Mouse (Mus musculus) stomach, postnatal 0 days (tissue): ENCODE results near the gene Med13. TPM values are rescaled to one million over a fixed set of nuclear protein-coding genes. Genes with fewer than 3 reads are reported as not detected.
A peak's percentile ranks its signal among the peaks of the same experiment; 100 is the strongest.

Experiments used
- ATAC-seq: fragments of 200-750 bp; cut with Nextera tagmentation; 2 replicates; pipeline ENCODE4 v1.8.0; 2017; ENCODE audit not compliant: low FRiP score, low TSS enrichment
- DNase-seq: peaks from one replicate; pipeline ENCODE4 v3.0.0-alpha.2; 2016; ENCODE audit warnings: low spot score
- H3K27ac ChIP-seq: fragments of 300-500 bp; sonication (generic); replicated peaks from 2 replicates; pipeline ENCODE4 v1.5.1; 2014; ENCODE audit warnings: mild to moderate bottlenecking, control low read depth
- H3K27me3 ChIP-seq: fragments of 300-500 bp; sonication (generic); 2 replicates; pipeline ENCODE4 v1.6.1; 2014; ENCODE audit warnings: low read length; ENCODE audit not compliant: control insufficient read depth, insufficient read depth
- H3K36me3 ChIP-seq: fragments of 300-500 bp; sonication (generic); 2 replicates; pipeline ENCODE4 v1.6.1; 2014; ENCODE audit warnings: low read length, mixed read lengths; ENCODE audit not compliant: control insufficient read depth, insufficient read depth
- H3K4me1 ChIP-seq: fragments of 300-500 bp; sonication (generic); replicated peaks from 2 replicates; pipeline ENCODE4 v1.6.1; 2014; ENCODE audit warnings: antibody characterized with exemption; ENCODE audit not compliant: control insufficient read depth, insufficient read depth
- H3K4me2 ChIP-seq: fragments of 300-500 bp; sonication (generic); replicated peaks from 2 replicates; pipeline ENCODE4 v1.6.1; 2014; ENCODE audit warnings: low read depth, mild to moderate bottlenecking, control low read depth, moderate library complexity
- H3K4me3 ChIP-seq: fragments of 300-500 bp; sonication (generic); 2 replicates; pipeline ENCODE4 v1.5.1; 2014; ENCODE audit warnings: low read depth, low read length, control low read depth
- H3K9ac ChIP-seq: fragments of 300-500 bp; sonication (generic); 2 replicates; pipeline ENCODE4 v1.6.1; 2014; ENCODE audit warnings: mild to moderate bottlenecking, low read length, control low read depth, mixed read lengths
- H3K9me3 ChIP-seq: fragments of 300-500 bp; sonication (generic); 2 replicates; pipeline ENCODE4 v1.6.1; 2016; ENCODE audit warnings: low read length; ENCODE audit not compliant: control insufficient read depth
- CTCF ChIP-seq: IDR thresholded peaks from 2 replicates; pipeline ENCODE4 v1.5.1; 2016; ENCODE audit warnings: antibody characterized with exemption, low read depth, mild to moderate bottlenecking, moderate library complexity
- EP300 ChIP-seq: optimal IDR thresholded peaks from 2 replicates; pipeline ENCODE3; 2016; ENCODE audit warnings: antibody characterized with exemption
- WGBS: fragments of 180-500 bp; shearing (Covaris S2); extraction: QIAGEN DNeasy Blood & Tissue Kit; methylation state at CpG from one replicate; pipeline ENCODE4 v1.1.7; 2014; 5-methylcytosine and 5-hydroxymethylcytosine counted together
- polyA plus RNA-seq: library from polyadenylated mRNA; unstranded; fragments of >200 nt; fragmentation: Nextera tagmentation; extraction: Ambion mirVana; gene quantifications from 2 replicates; pipeline ENCODE4 v1.2.1, GENCODE M21; 2015

Gene Med13
- polyA plus RNA-seq, 1 experiment from 2014 or later: 4.4 TPM

DNA sequence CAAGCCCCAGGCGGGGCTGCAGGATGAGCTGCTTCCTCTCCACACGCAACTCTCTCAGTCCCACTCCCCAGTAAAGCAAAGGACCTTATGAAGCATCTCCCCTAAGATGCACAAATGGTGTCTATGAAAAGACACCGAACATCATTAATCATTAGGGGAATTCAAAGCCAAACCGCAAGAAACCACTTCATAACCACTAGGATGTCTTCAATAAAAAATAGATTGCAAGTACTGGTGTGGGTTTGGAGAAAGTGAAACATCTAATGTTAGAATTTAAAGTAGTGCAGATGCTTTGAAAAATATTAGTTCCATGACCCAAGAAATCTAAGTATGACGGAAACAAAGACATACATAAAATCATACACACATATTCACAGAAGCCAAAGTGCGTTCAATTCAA, 65.7 kb downstream of the Med13 start:
- no peaks in the 10 kb centered on the region for H3K4me1 ChIP-seq
- no peak overlapping the region for H3K4me3 ChIP-seq
- DNase-seq: no peak
- no peak overlapping the region for H3K27ac ChIP-seq
- no peak for ATAC-seq
- no peak overlapping the region for H3K4me2 ChIP-seq
- 93% methylated on average over 6 of the region's 6 CpGs for whole genome bisulfite sequencing
- H3K9me3 ChIP-seq: no peaks in the 10 kb centered on the region
- H3K9ac ChIP-seq: no peak overlapping the region
- TF ChIP-seq EP300: no peak
- TF ChIP-seq CTCF: no peak
- H3K36me3 ChIP-seq: 0 out of 2 replicates have a peak, but pooled peaks cover 2% of the 10 kb centered on the region
- H3K27me3 ChIP-seq: no peaks in the 10 kb centered on the region

DNA sequence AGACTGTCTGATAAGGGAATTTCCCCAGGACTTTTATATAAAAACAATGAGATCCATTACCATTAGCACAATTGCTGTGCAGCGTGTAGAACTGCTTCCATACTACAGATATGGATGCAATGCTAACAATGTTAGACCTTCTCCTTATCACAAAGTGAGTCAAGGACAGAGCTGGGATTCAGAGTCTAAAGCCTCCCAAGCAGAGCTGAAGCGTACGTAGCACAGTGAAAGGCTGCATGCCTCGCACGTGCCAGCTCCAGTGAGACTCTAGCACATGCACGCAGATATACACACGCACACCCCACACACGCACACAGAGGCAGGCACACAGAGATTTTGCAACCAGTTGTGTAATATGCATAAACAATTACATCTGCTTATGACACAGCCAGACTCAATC, 71.7 kb downstream of the Med13 start:
- Histone ChIP-seq H3K9ac (no peak overlapping the region), H3K4me2 (no peak overlapping the region), H3K27ac (no peak overlapping the region), H3K36me3 (peaks cover 18% of the 10 kb centered on the region), H3K4me3 (no peak overlapping the region), H3K9me3 (no peaks in the 10 kb centered on the region), H3K27me3 (no peaks in the 10 kb centered on the region), H3K4me1 (no peaks in the 10 kb centered on the region)
- no peak for ATAC-seq
- 77% methylated on average over 8 of the region's 8 CpGs for WGBS
- DNase-seq: no peak
- TF ChIP-seq CTCF: no peak
- TF ChIP-seq EP300: no peak

GRCm38 (mm10) chr11:86278442-86279102, 78.8 kb downstream of the Med13 start:
- ATAC-seq: no peak
- H3K4me2 ChIP-seq: no peak overlapping the region

DNA sequence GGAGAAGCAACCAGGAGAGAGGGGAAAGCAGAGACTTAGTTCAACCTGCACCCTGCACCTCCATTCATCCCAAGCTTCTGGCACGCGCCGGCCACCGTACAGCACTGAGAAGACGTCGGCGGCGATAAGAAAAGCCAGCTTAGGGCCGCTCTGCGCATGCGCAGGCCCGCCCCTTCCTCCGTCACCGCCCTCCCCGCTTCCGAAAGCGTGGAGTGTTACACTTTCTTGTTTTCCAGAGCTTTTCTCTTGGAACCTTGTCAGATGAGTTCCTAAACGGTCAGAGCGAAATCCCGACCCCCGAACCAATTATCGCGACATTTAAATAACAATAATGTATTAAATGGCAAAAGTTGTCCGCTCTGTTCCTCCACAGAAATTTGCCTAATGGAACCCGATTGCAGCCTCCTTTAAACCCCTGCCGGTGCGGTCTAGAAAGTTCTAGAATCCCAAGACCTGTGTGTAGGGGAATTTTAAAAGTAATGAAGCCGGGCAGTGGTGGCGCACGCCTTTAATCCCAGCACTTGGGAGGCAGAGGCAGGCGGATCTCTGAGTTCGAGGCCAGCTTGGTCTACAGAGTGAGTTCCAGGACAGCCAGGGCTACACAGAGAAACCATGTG, 99.8 kb downstream of the Med13 start, which contains the start of gene Ints2:
TSS of gene Ints2 (minus strand) at position 116 of the 617 bp plus-strand sequence.
- TF ChIP-seq CTCF (no peak), EP300 (no peak)
- Histone ChIP-seq H3K9me3 (no peaks in the 10 kb centered on the region), H3K9ac (peak within 1 kb of the TSS; percentile 65), H3K4me1 (no peaks in the 10 kb centered on the region), H3K4me2 (peak within 1 kb of the TSS; percentile 62), H3K27me3 (no peaks in the 10 kb centered on the region), H3K36me3 (no peaks in the 10 kb centered on the region), H3K27ac (peak within 1 kb of the TSS; percentile 76), H3K4me3 (peak within 1 kb of the TSS; percentile 60)
- WGBS: 6% methylated on average over 32 of the region's 32 CpGs
- peak; percentile 95 for DNase-seq
- peak; percentile 92 for ATAC-seq

More at GRCm38 (mm10) chr11:86278442-86279102, 78.8 kb downstream of the Med13 start:
- Histone ChIP-seq H3K4me1 (no peaks in the 10 kb centered on the region), H3K27me3 (no peaks in the 10 kb centered on the region), H3K36me3 (peaks cover 12% of the 10 kb centered on the region; the same call in 1 of the 2 replicates), H3K9me3 (no peaks in the 10 kb centered on the region), H3K4me3 (no peak overlapping the region), H3K27ac (no peak overlapping the region), H3K9ac (no peak overlapping the region)
- TF ChIP-seq EP300: no peak
- TF ChIP-seq CTCF: no peak
- WGBS: 95% methylated on average over 6 of the region's 6 CpGs
- no peak for DNase-seq

GRCm38 (mm10) chr11:86257054-86257453, 100.3 kb downstream of the Med13 start:
- peak overlapping the region; percentile 62 for H3K4me2 ChIP-seq
- H3K36me3 ChIP-seq: no peaks in the 10 kb centered on the region
- H3K9me3 ChIP-seq: no peaks in the 10 kb centered on the region
- peak overlapping the region; percentile 65 for H3K9ac ChIP-seq
- under 1% methylated on average over 22 of the region's 22 CpGs for WGBS
- no peaks in the 10 kb centered on the region for H3K4me1 ChIP-seq
- TF ChIP-seq EP300 (no peak), CTCF (no peak)
- no peaks in the 10 kb centered on the region for H3K27me3 ChIP-seq
- H3K4me3 ChIP-seq: peak overlapping the region; percentile 60
- H3K27ac ChIP-seq: peak overlapping the region; percentile 13; the same call in 1 of the 2 replicates
- ATAC-seq: peak; percentile 40
- DNase-seq: no peak

GRCm38 (mm10) chr11:86253342-86253741, 104.1 kb downstream of the Med13 start:
- H3K4me1 ChIP-seq: no peaks in the 10 kb centered on the region
- TF ChIP-seq CTCF (no peak), EP300 (no peak)
- 60% methylated on average over 1 of the region's 1 CpGs for WGBS
- no peak overlapping the region for H3K4me2 ChIP-seq
- no peak overlapping the region for H3K4me3 ChIP-seq
- DNase-seq (no peak), ATAC-seq (no peak)
- H3K9me3 ChIP-seq: no peaks in the 10 kb centered on the region
- peaks cover 7% of the 10 kb centered on the region; the same call in 1 of the 2 replicates for H3K36me3 ChIP-seq
- no peak overlapping the region for H3K9ac ChIP-seq
- no peaks in the 10 kb centered on the region for H3K27me3 ChIP-seq
- H3K27ac ChIP-seq: no peak overlapping the region
